Mouse (Mus musculus): ENCODE results near the gene Bbs2. TPM values are rescaled to one million over a fixed set of nuclear protein-coding genes. Genes with fewer than 3 reads are reported as not detected.
"Not testable (repeated sequence)": the region's sequence is repeated elsewhere in the genome, so short reads cannot be mapped to it uniquely, and the experiment has no call there.

The Bbs2 gene
- polyA plus RNA-seq (2015; fragmentation: Nextera tagmentation; extraction: Ambion mirVana), result 25.5 and 27.5 TPM in 2 replicates

GRCm38 (mm10) chr8:94098081-94098974, at the start of gene Bbs2:
Bbs2 (minus strand) TSS chr8:94098928.
- peak; percentile 99 for ATAC-seq
- peak within 1 kb of the TSS; percentile 64 for H3K4me2 ChIP-seq (replicated peaks)
- WGBS, result 1% methylated on average over 61 of the region's 61 CpGs
- no peaks in the 10 kb centered on the region for H3K36me3 ChIP-seq
- H3K9ac ChIP-seq (replicated peaks), result peak within 1 kb of the TSS; percentile 76
- peaks cover 22% of the 10 kb centered on the region for H3K4me1 ChIP-seq (replicated peaks)
- peak within 1 kb of the TSS; percentile 58 for H3K4me3 ChIP-seq (replicated peaks)
- no peaks in the 10 kb centered on the region for H3K27me3 ChIP-seq
- H3K9me3 ChIP-seq, result no peaks in the 10 kb centered on the region
- H3K27ac ChIP-seq, result peak within 1 kb of the TSS; percentile 97

DNA sequence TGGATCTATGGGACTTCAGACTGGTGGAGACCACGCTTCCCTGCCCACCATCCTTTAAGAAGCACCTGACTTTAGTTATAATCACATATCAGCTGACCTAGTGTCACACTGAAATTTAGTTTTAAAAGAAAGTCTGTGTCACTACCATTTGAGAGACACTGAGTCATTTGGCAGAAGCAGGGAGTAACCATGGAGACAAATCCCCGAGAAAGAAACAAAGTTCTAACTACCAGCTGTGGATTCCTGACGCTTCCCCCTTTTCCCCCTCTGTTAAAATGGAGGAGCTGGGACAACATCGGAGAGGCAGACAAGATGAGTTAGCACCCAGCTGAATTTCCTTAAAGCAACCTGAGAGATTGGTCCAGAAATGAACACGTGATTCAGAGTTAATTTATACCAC, 49.5 kb upstream of the Bbs2 start:
- peaks cover 15% of the 10 kb centered on the region for H3K4me1 ChIP-seq (replicated peaks)
- H3K4me2 ChIP-seq (replicated peaks), result no peak overlapping the region
- peaks cover 7% of the 10 kb centered on the region; the same call in 1 of the 2 replicates for H3K27me3 ChIP-seq
- ATAC-seq, result no peak
- H3K36me3 ChIP-seq, result no peaks in the 10 kb centered on the region
- no peaks in the 10 kb centered on the region for H3K9me3 ChIP-seq
- no peak overlapping the region for H3K4me3 ChIP-seq (replicated peaks)
- H3K9ac ChIP-seq (replicated peaks), result no peak overlapping the region
- H3K27ac ChIP-seq, result no peak overlapping the region
- WGBS, result 29% methylated on average over 5 of the region's 5 CpGs

GRCm38 (mm10) chr8:94140266-94140795, 41.6 kb upstream of the Bbs2 start:
- Histone ChIP-seq H3K27ac (no peak overlapping the region), H3K9me3 (no peaks in the 10 kb centered on the region), H3K4me3 (replicated peaks) (no peak overlapping the region), H3K4me2 (replicated peaks) (no peak overlapping the region), H3K4me1 (replicated peaks) (no peaks in the 10 kb centered on the region), H3K9ac (replicated peaks) (no peak overlapping the region), H3K27me3 (no peaks in the 10 kb centered on the region), H3K36me3 (no peaks in the 10 kb centered on the region)
- 82% methylated on average over 4 of the region's 4 CpGs for WGBS
- no peak for ATAC-seq

- no peak within 1 kb of the TSS for H3K27ac ChIP-seq
- WGBS, result 64% methylated on average over 6 of the region's 6 CpGs
- no peak within 1 kb of the TSS for H3K4me3 ChIP-seq (replicated peaks)
- H3K4me1 ChIP-seq (replicated peaks), result no peaks in the 10 kb centered on the region
- no peaks in the 10 kb centered on the region for H3K9me3 ChIP-seq
- no peaks in the 10 kb centered on the region for H3K36me3 ChIP-seq
- no peak within 1 kb of the TSS for H3K4me2 ChIP-seq (replicated peaks)
- H3K27me3 ChIP-seq, result no peaks in the 10 kb centered on the region
- no peak for ATAC-seq
- H3K9ac ChIP-seq (replicated peaks), result no peak within 1 kb of the TSS
These were observed 38.2 kb upstream of the Bbs2 start, which contains the start of gene Mt4 for GRCm38 (mm10) chr8:94136933-94137332. Mt4 (plus strand) TSS chr8:94137197.

DNA sequence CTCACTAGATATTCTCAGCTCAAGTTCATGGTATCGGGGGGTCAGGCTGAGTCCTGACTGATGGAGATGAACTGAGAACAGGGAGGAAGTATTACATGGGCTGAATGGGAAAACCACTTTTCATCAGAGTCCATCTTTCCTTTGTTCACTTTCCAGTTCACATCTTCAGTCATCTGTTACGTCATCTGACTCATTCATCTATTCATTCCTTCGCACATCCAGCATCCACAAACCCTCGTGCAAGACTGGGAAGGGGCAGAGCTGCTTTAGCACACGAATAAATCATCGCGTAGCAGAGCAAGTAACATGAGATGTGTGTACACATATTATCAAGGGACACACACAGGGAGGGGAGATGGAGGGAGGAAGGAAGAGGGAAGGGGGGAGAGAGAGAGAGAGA, 37.5 kb upstream of the Bbs2 start:
- H3K27ac ChIP-seq, result no peak overlapping the region
- H3K36me3 ChIP-seq, result no peaks in the 10 kb centered on the region
- 84% methylated on average over 7 of the region's 7 CpGs for WGBS
- no peaks in the 10 kb centered on the region for H3K27me3 ChIP-seq
- no peak for ATAC-seq
- H3K9ac ChIP-seq (replicated peaks), result no peak overlapping the region
- H3K9me3 ChIP-seq, result no peaks in the 10 kb centered on the region
- H3K4me3 ChIP-seq (replicated peaks), result no peak overlapping the region
- H3K4me1 ChIP-seq (replicated peaks), result no peaks in the 10 kb centered on the region
- H3K4me2 ChIP-seq (replicated peaks), result no peak overlapping the region

GRCm38 (mm10) chr8:94135556-94135955, 36.8 kb upstream of the Bbs2 start:
- WGBS, result 94% methylated on average over 6 of the region's 6 CpGs
- no peaks in the 10 kb centered on the region for H3K4me1 ChIP-seq (replicated peaks)
- no peak overlapping the region for H3K27ac ChIP-seq
- H3K36me3 ChIP-seq, result no peaks in the 10 kb centered on the region
- H3K27me3 ChIP-seq, result no peaks in the 10 kb centered on the region
- ATAC-seq, result no peak
- H3K4me3 ChIP-seq (replicated peaks), result no peak overlapping the region
- no peak overlapping the region for H3K9ac ChIP-seq (replicated peaks)
- H3K9me3 ChIP-seq, result no peaks in the 10 kb centered on the region
- H3K4me2 ChIP-seq (replicated peaks), result no peak overlapping the region

DNA sequence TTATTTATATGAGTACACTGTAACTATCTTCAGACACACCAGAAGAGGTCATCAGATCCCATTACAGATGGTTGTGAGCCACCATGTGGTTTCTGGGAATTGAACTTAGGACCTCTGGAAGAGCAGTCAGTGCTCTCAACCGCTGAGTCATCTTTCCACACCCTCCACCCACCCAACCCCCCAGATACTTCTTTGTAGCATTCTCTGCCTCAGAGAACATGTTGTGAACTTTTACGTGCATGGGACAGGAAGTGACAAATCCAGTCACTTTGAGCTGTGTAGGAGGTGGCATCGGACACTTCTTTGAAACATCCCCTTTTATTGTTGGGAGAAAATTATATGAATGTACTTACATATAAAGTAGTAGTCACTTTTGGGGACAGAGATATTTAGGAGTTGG, 35.9 kb upstream of the Bbs2 start:
- H3K27me3 ChIP-seq; H3K27ac ChIP-seq; H3K4me3 ChIP-seq (replicated peaks); H3K36me3 ChIP-seq; H3K4me1 ChIP-seq (replicated peaks); H3K4me2 ChIP-seq (replicated peaks); H3K9me3 ChIP-seq; H3K9ac ChIP-seq (replicated peaks); ATAC-seq: not testable (repeated sequence)
- WGBS, result 85% methylated on average over 3 of the region's 3 CpGs

- Histone ChIP-seq H3K4me1 (replicated peaks) (0 out of 2 replicates have a peak, but pooled peaks cover 3% of the 10 kb centered on the region), H3K4me3 (replicated peaks) (no peak overlapping the region), H3K27ac (no peak overlapping the region), H3K27me3 (no peaks in the 10 kb centered on the region), H3K4me2 (replicated peaks) (no peak overlapping the region), H3K9ac (replicated peaks) (no peak overlapping the region), H3K9me3 (no peaks in the 10 kb centered on the region), H3K36me3 (no peaks in the 10 kb centered on the region)
- 77% methylated on average over 5 of the region's 5 CpGs for WGBS
- no peak for ATAC-seq
These were observed 33.4 kb upstream of the Bbs2 start for GRCm38 (mm10) chr8:94132096-94132495.

DNA sequence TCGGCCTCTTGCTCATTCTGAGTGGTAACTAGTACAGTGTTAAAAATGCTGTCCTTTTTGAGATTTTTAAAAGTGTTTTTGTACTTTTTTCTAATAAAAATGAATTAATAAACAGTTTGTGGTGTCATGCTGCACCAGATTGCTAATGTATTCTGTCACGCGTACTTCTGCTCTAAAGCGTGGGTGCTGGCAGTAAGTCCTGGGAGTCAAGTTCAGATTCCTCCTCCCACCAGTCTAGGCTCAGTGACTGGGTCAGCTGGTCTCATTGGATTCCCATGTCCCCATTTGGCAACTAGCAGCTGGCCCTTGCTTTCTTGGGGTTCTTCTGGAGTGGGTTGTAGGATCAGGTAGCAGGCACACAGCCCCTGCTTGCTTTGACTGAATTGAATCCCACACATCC, 31.4 kb upstream of the Bbs2 start:
- Histone ChIP-seq H3K36me3 (no peaks in the 10 kb centered on the region), H3K4me1 (replicated peaks) (0 out of 2 replicates have a peak, but pooled peaks cover 3% of the 10 kb centered on the region), H3K4me2 (replicated peaks) (no peak overlapping the region), H3K9me3 (no peaks in the 10 kb centered on the region), H3K27ac (no peak overlapping the region), H3K4me3 (replicated peaks) (no peak overlapping the region), H3K27me3 (no peaks in the 10 kb centered on the region), H3K9ac (replicated peaks) (no peak overlapping the region)
- WGBS, result 91% methylated on average over 4 of the region's 4 CpGs
- no peak for ATAC-seq

- H3K4me3 ChIP-seq (replicated peaks), result no peak overlapping the region
- H3K9me3 ChIP-seq, result no peaks in the 10 kb centered on the region
- H3K36me3 ChIP-seq, result no peaks in the 10 kb centered on the region
- no peaks in the 10 kb centered on the region for H3K27me3 ChIP-seq
- 0 out of 2 replicates have a peak, but pooled peaks cover 3% of the 10 kb centered on the region for H3K4me1 ChIP-seq (replicated peaks)
- 66% methylated on average over 6 of the region's 6 CpGs for WGBS
- no peak overlapping the region for H3K9ac ChIP-seq (replicated peaks)
- no peak overlapping the region for H3K27ac ChIP-seq
- no peak for ATAC-seq
- no peak overlapping the region for H3K4me2 ChIP-seq (replicated peaks)
These were observed 30.5 kb upstream of the Bbs2 start for GRCm38 (mm10) chr8:94129133-94129789.

DNA sequence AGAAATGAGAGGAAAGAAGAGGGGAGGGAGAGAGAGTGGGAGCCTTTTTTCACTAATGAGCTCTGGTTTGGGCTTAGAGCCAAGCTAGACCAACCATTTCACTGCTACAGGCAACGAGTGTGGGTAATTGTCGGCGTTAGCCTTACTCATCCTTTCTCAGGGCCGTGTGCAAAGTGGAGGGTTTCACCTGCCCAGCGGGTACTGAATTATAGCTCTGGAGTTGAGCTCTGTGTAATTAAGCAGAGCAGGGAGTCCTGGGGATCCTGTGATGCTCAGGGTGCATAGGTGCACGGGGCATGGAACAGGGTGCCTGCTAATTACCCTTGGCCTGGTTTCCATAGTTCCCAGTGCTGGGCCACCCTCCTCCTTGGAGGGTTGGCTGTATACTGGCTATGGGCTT, 29.0 kb upstream of the Bbs2 start:
- Histone ChIP-seq H3K9ac (replicated peaks) (no peak overlapping the region), H3K27ac (0 out of 2 replicates have a peak overlapping the region, but pooled peaks have one; percentile 14), H3K4me1 (replicated peaks) (peaks cover 9% of the 10 kb centered on the region; the same call in 1 of the 2 replicates), H3K27me3 (no peaks in the 10 kb centered on the region), H3K4me3 (replicated peaks) (no peak overlapping the region), H3K9me3 (no peaks in the 10 kb centered on the region), H3K36me3 (no peaks in the 10 kb centered on the region), H3K4me2 (replicated peaks) (no peak overlapping the region)
- WGBS, result 77% methylated on average over 6 of the region's 6 CpGs
- 0 out of 2 replicates have a peak, but pooled peaks have one; percentile 45 for ATAC-seq

Data from midbrain, embryonic 13.5 days (tissue).